Mouse (Mus musculus): ENCODE measurements around the gene Ttc1.

Ttc1 gene

DNA sequence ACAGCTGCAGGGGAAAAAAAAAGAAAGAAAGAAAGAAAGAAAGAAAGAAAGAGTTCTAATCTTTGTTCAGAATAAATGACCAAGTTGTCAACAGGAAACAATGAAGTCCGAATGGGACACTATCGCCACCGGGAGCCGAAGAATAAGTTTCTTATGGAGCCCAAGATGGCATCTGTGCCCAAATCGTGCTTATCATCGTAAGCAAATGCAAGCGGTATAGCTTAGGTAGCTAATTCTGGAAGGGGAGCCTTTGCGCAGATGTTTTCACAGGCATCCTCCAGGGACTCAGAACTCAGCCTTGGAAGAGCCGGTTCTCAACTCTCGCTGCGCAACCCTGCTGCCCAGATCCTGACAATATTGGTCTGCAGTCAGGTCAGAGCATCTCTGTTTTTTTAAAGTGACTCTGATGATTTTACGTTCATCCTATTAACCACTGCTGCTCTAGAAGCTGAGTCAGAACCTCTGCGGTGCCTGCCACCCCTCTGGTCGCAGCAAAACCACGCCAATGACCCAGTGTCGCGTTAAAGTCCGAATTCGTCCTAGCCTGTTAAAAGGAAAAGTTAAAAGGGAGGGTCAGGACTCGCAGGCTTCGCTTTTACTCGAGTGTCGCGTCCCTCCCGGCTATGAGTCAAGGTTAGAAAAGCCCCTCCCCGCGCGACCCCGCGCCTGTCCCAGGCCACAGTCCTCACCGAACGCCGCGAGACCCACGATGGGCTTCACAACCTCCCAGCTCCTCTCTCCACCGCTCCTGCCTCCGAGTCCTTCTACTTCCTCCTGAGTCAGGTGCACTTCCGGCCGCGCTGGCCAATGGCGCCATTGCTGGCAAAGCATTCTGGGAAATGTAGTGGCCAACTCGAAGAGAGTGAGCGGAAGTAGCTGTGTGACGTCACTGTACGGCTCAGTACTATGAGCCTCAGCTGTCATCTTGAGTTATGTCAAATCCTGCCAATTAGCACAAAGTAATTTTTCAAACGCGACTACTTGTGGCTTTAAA, at the start of gene Ttc1:
Gene Ttc1, minus strand, starts transcription at position 776 of the 994 bp plus-strand sequence.
- peak; percentile 93 to 94 for DNase-seq

DNA sequence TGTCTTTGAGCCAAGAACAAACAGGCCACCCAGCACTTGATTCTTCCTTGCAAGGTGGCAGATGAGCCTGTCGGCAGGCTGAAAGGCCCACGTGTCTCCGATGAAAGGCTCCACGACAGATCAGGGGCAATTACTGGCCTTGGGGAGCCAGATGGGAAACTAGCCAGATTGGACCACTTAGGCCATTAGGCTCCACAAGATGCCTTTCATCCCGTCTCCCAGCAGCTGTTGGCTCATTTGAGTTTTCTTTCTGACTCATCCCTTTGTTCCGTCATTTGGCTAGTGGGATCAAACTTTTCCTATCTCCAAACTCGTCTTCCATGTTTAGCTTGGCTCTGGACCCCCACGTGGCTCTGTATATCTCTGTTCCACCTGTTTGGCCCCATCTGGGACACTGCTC, 48.2 kb upstream of the Ttc1 start:
- no peak for DNase-seq

DNA sequence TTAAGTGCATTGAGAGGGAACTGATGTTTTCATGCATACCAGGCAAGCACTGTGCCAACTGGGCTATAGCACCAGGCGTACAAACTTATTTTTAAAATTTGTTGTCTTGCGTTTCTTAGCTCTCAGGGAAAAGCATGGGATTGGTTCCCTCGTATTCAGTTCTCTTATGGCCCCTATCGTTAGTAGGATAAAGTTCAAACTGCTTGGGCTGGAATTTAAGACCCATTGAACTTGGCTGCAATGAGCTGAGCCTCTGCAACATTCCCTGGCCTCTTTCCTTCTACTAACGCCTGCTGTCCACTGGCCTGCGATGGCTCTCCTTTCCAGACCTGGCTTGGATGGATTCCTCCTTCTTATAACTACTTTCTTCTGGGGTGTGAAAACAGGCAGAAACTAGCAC, 42.6 kb upstream of the Ttc1 start:
- DNase-seq, result no peak

DNA sequence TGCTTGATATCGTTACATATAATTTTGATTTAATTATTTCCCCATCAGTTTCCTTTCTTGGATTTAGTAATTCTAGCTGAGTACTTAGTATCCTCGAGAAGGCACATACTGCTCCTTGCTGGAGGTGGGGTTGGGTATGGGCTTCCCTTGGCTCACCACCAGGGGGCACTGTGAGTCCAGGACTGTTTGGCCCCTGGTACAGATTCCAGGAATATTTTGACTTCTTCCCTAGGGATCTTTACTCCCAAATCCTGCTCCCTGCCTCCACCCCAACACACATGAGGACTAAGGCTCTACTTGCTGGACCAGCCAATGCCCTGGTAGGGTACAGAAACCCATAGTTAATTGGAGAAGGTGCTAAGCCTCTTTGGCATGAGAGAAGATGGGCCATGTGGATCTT, 36.0 kb upstream of the Ttc1 start:
- peak; percentile 60 to 61 for DNase-seq

DNA sequence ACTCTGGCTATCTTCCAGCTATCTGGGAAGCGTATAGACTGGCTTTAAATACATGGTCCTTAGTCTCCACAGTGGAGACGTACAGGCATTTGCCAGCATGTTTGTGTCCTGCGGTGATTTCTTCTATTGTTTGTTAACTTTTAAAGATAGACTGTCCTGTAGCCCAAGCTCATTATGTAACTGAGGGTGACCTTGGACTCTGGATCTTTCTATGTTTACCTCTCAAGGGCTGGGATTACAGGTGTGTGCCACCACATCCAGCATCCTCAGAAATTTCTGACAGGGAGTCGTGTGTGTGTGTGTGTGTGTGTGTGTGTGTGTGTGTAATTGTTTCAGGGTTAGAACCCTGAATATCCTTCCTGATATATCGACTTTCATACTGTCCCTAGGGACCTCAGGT, 35.3 kb upstream of the Ttc1 start:
- DNase-seq, result no peak

DNA sequence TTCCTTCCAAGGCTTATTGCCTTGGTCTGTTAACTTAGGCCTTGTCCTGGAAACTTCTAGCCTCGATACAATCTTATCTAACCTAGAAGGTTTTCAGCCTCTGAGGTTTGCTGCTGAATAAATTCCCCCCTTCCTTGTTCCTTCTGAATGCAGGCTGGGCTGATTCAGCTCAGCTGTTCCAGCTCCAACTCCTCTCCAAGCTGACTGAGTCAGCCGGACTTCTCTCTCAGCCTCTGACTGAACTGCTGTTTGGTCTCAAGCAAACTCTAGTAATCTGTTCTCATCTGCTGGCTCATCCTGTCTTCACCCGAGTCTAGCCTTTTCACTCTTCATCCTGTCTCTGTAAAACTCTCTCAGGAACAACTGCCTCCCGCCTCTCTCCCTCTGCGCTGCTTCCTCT, 31.7 kb upstream of the Ttc1 start:
- DNase-seq, result no peak

DNA sequence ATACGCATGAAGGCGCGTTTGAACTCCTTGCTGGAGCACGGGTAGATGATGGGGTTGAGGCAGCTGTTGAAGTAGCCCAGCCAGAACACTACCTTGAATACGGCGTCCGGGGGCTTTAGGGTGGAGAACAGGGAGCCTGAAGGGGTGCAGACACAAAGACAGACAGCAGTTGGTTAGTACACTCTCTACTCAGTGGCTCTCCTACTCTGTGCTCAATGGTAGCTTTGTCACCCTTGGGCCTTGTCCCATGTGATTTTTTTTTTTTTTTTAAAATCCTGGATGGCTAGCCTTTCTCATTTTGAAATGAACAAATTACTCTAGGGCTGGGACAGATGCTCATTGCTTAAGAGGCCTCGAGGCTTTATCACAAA, 28.5 kb upstream of the Ttc1 start:
- no peak for DNase-seq

DNA sequence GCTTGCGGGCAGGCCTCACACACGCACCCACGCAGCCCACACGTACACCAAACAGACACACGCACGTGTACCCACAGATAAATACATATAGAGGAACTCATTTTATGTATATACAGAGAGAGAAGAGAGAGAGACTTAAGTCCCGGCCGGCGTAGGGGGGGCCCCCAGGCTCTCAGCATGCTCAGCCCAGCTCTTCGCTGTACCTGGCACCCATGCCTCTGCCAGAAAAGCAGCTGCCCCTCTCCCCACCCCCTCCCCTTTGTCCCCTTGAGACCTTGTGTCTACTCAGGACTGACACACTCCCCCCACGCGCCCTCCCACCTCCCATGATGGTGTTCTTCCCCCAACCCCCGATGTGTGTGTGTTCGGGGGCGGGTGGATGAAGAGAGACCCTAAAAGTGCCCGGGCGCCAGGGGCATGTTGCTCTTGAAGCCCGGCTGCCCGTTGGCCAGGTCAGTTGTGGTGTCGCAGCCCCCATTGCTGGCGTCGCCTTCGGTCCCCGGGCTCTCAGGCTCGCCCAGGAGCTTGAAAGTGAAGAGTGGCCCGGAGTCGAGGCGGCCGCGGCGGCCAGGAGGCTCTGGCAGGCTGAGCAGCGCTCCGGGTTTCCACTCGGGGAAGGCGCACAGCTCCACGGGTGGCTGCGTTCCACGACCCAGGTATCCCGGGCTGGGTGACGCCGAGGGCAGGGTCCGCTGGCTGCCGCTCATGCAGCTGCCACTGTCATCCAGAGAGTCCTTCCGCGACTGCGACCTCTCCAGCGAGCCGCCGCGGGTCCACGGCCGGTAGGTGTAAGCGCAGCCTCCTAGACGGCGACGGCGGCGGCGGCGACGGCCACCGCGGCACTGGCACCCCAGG, 27.9 kb upstream of the Ttc1 start:
- DNase-seq, result peak; percentile 8 to 12

DNA sequence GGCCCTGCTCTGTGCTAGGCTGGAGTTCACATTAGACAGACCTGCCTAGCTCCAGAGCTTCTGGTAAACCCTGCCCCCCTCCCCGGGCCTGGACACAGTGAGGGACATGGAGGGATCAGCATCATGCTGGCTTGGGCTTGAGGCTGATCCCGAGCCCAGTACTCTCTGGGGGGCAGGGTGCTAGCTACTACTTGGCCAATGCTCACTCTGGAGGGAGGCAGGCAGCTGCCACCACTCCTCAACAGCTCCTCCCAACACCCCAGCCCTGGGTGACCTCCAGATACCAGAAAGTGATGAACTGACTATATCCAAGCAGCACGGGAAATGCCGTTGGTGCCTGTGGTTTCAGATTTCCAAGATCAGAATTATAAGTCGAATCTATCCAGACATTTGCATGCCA, 25.9 kb upstream of the Ttc1 start:
- DNase-seq, result no peak

DNA sequence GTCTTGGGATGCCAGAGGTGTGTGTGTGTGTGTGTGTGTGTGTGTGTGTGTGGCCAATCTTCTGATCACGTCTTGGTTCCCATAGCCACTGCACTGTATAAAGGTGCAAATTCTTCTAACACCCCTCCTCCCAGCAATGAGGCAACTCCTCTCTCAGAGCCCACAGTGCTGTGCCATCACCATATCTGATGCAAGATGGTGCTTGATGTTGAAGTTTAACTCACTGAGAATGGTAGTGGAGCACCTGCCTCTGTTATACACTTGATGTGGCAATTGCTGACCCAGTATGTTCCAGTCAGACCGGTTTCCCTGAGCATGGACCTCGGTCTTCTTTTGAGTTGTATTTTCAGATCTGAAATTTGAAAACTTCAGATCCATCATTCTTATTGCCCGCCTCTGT, 22.3 kb upstream of the Ttc1 start:
- DNase-seq, result no peak

DNA sequence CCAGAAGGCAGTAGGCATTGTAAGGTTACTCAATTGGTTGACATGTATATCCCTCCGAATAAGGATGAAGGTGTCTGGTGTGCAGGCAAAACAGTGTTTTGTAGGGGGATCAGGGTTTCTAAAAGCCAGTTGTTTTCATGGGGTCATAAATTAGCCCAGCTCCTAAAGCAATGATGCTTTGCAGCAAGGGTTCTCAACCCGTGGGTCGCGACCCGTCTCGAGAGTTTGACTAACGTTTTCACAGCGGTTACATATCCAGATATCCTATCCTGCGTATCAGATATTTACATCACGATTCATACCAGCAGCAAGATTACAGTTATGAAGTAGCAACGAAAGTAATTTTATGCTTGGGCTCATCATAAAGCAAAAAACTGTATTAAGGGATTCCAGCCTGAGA, 19.9 kb upstream of the Ttc1 start:
- no peak for DNase-seq

DNA sequence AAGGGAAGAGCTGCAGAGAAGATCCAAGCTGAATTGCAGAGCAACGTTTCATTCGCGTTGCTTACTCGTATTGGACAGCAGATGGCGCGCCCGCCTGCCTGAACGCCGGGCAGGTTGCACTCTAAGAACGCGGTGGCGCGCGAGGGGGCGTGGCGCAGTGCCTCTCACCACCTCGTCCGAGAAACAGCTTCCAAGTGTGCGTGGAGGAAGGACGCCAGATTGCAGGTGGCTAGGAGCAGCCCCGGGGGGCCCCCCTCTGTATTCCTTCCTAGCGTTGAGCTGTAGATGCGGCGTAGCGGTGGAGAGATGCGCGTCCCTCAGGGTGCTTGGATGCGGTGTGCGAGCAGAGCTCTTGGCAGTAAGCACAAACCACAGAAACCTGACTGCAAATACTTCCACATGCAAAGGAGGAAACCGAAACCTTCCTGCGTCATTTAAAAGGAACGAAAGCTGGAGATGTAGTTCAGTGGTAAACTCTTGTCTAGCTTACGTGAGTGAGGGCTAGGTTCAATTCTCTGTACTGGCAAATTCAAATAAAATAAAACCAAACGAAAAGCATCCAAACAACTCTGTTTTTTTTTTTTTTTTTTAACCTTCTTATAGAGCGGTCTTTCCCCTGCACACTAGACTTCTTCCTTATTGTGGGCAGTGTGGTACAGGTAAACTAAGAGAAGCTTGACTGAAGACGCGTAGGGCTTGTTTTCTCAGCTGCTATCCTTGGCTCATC, 19.3 kb upstream of the Ttc1 start:
- peak; percentile 84 for DNase-seq

DNA sequence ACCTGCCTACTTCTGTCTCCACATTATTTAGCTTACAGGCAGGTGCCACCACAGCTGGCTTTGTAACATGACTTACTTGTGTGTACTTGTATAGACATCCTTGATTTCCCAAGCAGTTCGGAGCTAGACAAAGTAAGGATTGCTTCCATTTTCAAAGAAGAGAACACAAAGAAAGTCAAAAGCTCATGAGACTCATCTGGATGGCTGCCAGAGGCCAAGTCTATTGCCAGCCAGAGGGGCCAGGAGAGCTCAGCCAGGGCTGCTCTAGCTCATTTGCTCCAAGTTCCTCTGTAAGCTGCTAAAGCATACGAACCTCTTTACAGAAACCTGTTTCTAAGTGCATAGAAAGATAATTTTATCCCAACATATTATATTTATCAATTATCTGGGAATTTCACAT, 10.6 kb upstream of the Ttc1 start:
- no peak for DNase-seq

DNA sequence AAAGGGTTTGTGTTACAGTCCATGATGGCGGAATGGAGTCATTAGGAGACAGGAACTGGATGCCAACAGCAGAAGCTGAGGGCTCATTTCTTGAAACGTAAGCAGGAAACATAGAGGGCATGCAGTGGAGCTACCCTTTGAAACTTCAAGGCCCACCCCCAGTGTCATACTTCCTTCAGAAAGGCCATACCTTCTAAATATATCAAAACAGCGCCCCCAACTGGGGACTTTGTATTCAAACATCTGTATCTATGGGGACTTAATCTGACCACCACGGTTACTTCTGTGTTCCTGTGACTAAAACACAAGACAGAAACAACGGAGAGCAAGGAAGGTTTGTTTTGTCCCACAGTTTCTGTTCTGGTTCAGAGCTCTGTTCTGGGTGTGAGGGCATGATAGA, 7.6 kb upstream of the Ttc1 start:
- peak; percentile 40 to 43 for DNase-seq

DNA sequence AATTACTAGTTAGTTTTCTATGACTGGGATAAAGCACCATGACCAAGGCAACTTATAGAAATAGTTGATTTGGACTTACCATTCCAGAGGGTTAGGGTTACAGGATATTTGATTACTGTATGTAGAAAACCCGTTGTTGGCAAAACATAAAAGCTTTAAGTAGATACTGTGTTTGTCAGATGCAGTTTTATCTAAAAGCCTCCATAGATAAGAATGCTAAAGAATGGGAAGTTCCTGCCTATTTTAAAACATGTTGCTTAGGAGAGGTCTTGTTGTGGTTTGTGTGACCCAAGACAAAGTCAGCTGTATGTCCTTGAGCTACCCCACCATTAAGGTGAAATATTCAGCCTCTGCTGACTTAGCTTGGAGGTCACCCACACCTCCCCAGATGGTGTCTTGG, 6.8 kb upstream of the Ttc1 start:
- DNase-seq, result no peak

DNA sequence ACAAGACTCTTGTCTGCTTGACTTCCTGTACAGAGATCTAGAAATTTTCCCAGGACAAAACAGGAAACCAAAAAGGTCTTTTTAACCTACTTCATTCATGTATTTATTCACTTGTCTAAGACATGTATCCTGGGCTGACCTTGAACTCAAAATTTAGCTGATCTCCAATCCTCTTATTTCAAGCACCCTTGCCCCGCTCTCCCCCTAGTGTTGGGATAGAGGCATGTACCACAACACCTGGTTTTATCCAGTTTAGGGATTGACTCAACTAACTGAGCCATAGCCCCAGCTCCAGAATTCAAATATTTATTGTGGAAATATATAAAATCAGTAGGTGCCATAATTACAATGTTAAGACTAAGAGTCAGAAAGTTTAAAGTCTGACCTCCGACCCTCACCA, 3.7 kb upstream of the Ttc1 start:
- no peak for DNase-seq

DNA sequence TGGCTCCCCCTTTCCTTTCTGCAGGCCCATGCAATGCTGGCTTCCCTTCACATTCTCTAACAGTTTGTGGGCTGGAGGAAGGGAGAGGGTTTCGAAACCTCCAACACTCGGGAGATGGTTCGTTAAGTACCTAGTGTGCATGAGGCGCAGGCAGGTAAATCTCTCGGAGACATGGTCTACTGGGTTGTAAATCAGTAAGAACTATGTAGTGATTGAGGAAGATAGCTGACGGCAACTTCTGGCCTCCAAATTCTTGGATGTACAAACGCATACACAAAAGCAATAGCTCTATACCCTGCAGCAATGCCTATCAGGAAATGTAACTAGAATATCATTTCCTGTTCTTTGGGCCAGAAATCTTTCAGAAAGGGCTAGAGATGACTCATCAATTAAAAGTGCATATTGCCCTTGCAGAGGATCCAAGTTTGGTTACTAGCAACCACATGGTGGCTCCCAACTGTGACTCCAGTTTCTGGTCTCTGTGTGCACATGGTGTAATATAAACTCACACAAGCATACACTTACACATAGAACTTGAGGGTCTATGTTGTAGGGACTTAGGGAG, 19.0 kb downstream of the Ttc1 start:
- DNase-seq, result no peak

DNA sequence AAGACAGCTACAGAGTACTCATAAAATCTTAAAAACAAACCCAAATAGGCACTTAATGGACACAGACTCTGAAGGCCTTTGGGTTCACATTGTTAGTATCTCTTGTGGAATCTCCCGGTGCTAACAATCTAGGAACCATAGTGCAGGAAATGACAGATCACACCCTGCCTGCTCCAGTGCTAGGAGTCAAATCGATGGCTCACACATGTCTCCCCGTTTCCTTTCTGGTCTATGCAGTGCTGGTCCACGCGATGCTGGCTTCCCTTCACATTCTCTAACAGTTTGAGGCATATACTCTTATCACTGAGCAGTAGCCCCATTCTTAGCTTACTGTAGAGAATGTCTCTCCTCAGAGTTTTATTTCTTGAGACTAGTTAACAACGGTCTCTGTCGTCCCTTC, 20.0 kb downstream of the Ttc1 start:
- DNase-seq, result no peak

DNA sequence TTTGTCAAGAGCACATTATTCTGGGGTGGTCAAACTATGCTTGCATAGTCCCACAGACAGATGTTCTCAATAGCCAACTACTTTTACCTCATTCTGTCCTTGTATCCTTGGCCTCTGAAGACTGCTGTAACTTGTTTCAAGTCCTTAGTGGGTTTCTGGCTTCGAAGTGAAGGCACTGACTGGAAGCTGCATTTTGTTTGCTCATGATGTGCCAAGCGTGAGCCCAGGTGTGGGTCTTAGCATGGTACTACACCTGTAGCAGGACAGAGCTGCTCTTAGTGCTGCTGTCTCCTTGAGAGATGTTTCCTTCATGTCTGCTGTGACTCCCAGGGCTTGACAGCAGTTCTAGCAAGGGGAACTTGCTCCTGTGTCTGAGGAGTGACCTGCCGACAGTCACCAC, 24.4 kb downstream of the Ttc1 start:
- no peak for DNase-seq

DNA sequence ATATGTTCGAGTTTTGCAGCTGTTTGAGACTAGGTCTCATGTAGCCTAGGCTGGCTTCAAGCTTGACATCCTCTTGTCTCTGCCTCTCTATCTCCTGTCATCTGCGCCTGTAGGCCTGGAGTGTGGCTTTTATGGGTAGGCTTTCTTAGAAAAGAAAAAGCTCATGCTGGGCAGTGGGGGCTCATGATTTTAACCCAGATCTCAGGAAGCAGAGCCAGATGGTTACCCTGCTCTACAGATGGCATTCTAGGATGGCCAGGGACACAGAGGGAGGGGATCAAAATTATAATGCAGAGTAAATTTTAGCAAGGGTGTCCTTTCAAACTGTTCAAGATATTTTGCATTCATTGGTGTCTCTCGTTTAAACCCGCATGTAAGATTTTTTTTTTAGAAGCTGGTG, 35.6 kb downstream of the Ttc1 start:
- no peak for DNase-seq

DNA sequence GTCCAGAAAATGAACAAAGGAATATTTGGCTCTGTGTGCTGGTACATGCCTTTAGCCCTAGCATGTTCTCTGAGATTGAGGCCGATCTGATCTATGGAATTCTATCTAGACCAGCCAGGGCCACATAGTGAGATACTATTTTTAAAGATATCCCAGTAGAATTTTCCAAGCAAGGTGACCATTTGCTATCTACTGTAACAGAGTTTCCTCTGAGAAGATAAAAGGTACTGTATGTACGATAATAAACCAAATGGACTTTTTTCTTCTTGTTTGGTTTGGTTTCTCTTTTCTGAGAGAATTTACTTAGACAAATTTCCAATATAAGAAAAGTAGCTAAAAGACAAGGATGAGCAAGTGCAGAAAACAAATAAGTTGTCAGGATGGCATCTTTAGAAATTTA, 39.4 kb downstream of the Ttc1 start:
- no peak for DNase-seq

DNA sequence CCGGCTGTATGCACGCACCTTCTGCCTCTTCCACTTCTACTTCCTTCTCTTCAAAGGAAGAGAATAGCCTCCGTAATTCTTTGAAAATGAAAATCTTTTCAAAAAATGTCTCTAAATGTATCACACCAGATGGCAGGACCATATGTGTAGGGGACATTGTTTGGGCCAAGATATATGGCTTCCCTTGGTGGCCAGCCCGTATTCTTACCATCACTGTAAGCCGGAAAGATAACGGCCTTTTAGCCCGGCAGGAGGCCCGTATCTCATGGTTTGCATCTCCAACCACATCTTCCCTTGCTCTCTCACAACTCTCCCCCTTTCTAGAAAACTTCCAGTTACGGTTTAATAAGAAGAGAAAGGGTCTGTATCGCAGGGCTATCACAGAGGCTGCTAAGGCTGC, 42.1 kb downstream of the Ttc1 start:
- no peak for DNase-seq

DNA sequence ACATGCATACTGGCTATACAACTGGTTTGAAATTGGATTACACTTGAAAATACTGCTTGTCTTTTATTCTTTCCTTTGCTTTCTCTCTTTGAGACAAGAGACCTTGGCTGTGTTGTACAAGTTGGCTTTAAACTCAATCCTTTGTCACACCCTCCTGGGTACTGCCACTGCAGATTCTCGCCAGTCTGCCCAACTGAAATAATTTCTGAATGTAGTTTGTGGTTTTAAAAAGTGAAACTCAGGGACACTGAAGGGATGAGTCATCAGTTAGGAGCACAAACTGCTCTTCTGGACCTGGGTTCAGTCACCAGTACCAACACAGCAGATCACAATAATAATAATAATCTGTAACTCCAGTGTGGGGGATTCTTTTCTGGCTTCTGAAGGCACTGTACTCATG, 44.3 kb downstream of the Ttc1 start:
- no peak for DNase-seq
